Mouse (Mus musculus) myocyte (in vitro differentiated cells): ENCODE measurements around the gene Zfp831. TPM values are rescaled to one million over a fixed set of nuclear protein-coding genes. Genes with fewer than 3 reads are reported as not detected.

ENCODE experiments used
- H3K27me3 ChIP-seq: one replicate; pipeline ENCODE4 v1.6.1; 2011; ENCODE audit not compliant: control insufficient read depth, insufficient read depth, insufficient read length
- H3K36me3 ChIP-seq: one replicate; pipeline ENCODE4 v1.6.1; 2011; ENCODE audit not compliant: control insufficient read depth, insufficient read depth
- H3K4me2 ChIP-seq: one replicate; pipeline ENCODE4 v1.6.1; 2011; ENCODE audit warnings: low read depth, control low read depth
- H3K4me3 ChIP-seq: one replicate; pipeline ENCODE4 v1.5.1; 2011; ENCODE audit warnings: mild to moderate bottlenecking, control low read depth, moderate library complexity
- H3K79me2 ChIP-seq: one replicate; pipeline ENCODE4 v1.6.1; 2011; ENCODE audit not compliant: control insufficient read depth, insufficient read depth
- H3ac ChIP-seq: one replicate; pipeline ENCODE4 v1.6.1; 2011; ENCODE audit not compliant: control insufficient read depth, insufficient read length
- CEBPB ChIP-seq: IDR thresholded peaks from 2 replicates; pipeline ENCODE4 v1.6.1; 2011; ENCODE audit warnings: mild to moderate bottlenecking, moderate library complexity; ENCODE audit not compliant: poor library complexity, insufficient read depth, severe bottlenecking
- E2F4 ChIP-seq: IDR thresholded peaks from one replicate; pipeline ENCODE4 v1.6.1; 2011; ENCODE audit warnings: mild to moderate bottlenecking, control low read depth, moderate library complexity; ENCODE audit not compliant: insufficient read depth
- MAX ChIP-seq: IDR thresholded peaks from one replicate; pipeline ENCODE4 v1.6.1; 2011; ENCODE audit warnings: low read depth, mild to moderate bottlenecking, control low read depth
- MYOD1 ChIP-seq, 3 experiments: IDR thresholded peaks; one replicate each; pipeline ENCODE4 v1.6.1; 2011; ENCODE audit warnings: control low read depth in 2 of 3, low read depth in 2 of 3, mild to moderate bottlenecking in 2 of 3, moderate library complexity in 1 of 3; ENCODE audit not compliant: insufficient read length in 2 of 3, control insufficient read depth in 1 of 3
- MYOG ChIP-seq, 3 experiments: IDR thresholded peaks; one replicate each; pipeline ENCODE4 v1.6.1; 2011; ENCODE audit warnings: control low read depth in 2 of 3, low read depth in 2 of 3, mild to moderate bottlenecking in 2 of 3; ENCODE audit not compliant: insufficient read length in 2 of 3, control insufficient read depth in 1 of 3, insufficient read depth in 1 of 3
- POLR2A ChIP-seq: IDR thresholded peaks from one replicate; pipeline ENCODE4 v1.6.1; 2011; ENCODE audit warnings: low read depth, mild to moderate bottlenecking, control low read depth, moderate library complexity; ENCODE audit not compliant: insufficient read length
- POLR2AphosphoS2 ChIP-seq: IDR thresholded peaks from one replicate; pipeline ENCODE4 v1.6.1; 2011; ENCODE audit warnings: low read depth, control low read depth; ENCODE audit not compliant: insufficient read length
- REST ChIP-seq: IDR thresholded peaks from one replicate; pipeline ENCODE4 v1.6.1; 2011; ENCODE audit warnings: mild to moderate bottlenecking, control low read depth, moderate library complexity; ENCODE audit not compliant: insufficient read depth, insufficient read length
- SRF ChIP-seq: IDR thresholded peaks from one replicate; pipeline ENCODE4 v1.6.1; 2011; ENCODE audit warnings: low read depth; ENCODE audit not compliant: control insufficient read depth, insufficient read length
- TCF12 ChIP-seq: IDR thresholded peaks from one replicate; pipeline ENCODE4 v1.6.1; 2011; ENCODE audit warnings: mild to moderate bottlenecking, control low read depth; ENCODE audit not compliant: poor library complexity, insufficient read depth, severe bottlenecking
- TCF3 ChIP-seq: IDR thresholded peaks from one replicate; pipeline ENCODE4 v1.6.1; 2011; ENCODE audit warnings: low read depth, control low read depth; ENCODE audit not compliant: insufficient read length
- USF1 ChIP-seq: IDR thresholded peaks from one replicate; pipeline ENCODE4 v1.6.1; 2011; ENCODE audit warnings: low read depth, mild to moderate bottlenecking, control low read depth, moderate library complexity
- polyA plus RNA-seq: library from polyadenylated mRNA; unstranded; fragments of >200 nt; fragmentation: generic; extraction: Trizol; gene quantifications from one replicate; pipeline ENCODE4 v1.2.1, GENCODE M21; 2012; ENCODE audit warnings: missing spikeins

The Zfp831 gene
- polyA plus RNA-seq, 1 experiment, result not detected

- no peaks in the 10 kb centered on the region for H3K79me2 ChIP-seq
- TF ChIP-seq REST (no peak), MAX (no peak), MYOD1 (IDR thresholded peaks at IDR 0.05; ENCODE audit: control insufficient read depth in 1 of 3, insufficient read length in 2 of 3, low read depth in 2 of 3) (no peak), USF1 (no peak), MYOG (IDR thresholded peaks at IDR 0.05; ENCODE audit: control insufficient read depth in 1 of 3, insufficient read depth in 1 of 3, insufficient read length in 2 of 3, low read depth in 2 of 3) (no peak), E2F4 (no peak), TCF12 (no peak), POLR2A (no peak), SRF (no peak), POLR2AphosphoS2 (no peak), CEBPB (no peak), TCF3 (no peak)
- no peak overlapping the region for H3K4me2 ChIP-seq
- H3K4me3 ChIP-seq, result no peak overlapping the region
- H3K36me3 ChIP-seq, result no peaks in the 10 kb centered on the region
- H3ac ChIP-seq, result no peak overlapping the region
- H3K27me3 ChIP-seq, result no peaks in the 10 kb centered on the region
Measured at GRCm38 (mm10) chr2:174753197-174753596, 109.9 kb downstream of the Zfp831 start.

GRCm38 (mm10) chr2:174754231-174754630, 110.9 kb downstream of the Zfp831 start:
- Histone ChIP-seq H3K27me3 (no peaks in the 10 kb centered on the region), H3K36me3 (no peaks in the 10 kb centered on the region), H3K4me2 (no peak overlapping the region), H3K79me2 (no peaks in the 10 kb centered on the region), H3ac (no peak overlapping the region), H3K4me3 (no peak overlapping the region)
- TF ChIP-seq REST, result no peak
- no peak for TF ChIP-seq CEBPB
- no peak for TF ChIP-seq MAX
- no peak for TF ChIP-seq POLR2A
- TF ChIP-seq MYOD1 (IDR thresholded peaks at IDR 0.05; ENCODE audit: control insufficient read depth in 1 of 3, insufficient read length in 2 of 3, low read depth in 2 of 3), result no peak
- TF ChIP-seq TCF3, result no peak
- no peak for TF ChIP-seq SRF
- no peak for TF ChIP-seq USF1
- no peak for TF ChIP-seq TCF12
- no peak for TF ChIP-seq E2F4
- TF ChIP-seq MYOG (IDR thresholded peaks at IDR 0.05; ENCODE audit: control insufficient read depth in 1 of 3, insufficient read depth in 1 of 3, insufficient read length in 2 of 3, low read depth in 2 of 3), result no peak
- no peak for TF ChIP-seq POLR2AphosphoS2

GRCm38 (mm10) chr2:174759189-174759588, 115.9 kb downstream of the Zfp831 start:
- TF ChIP-seq MAX (no peak), REST (no peak), E2F4 (no peak), USF1 (no peak), CEBPB (no peak), POLR2A (no peak), MYOG (IDR thresholded peaks at IDR 0.05; ENCODE audit: control insufficient read depth in 1 of 3, insufficient read depth in 1 of 3, insufficient read length in 2 of 3, low read depth in 2 of 3) (no peak), MYOD1 (IDR thresholded peaks at IDR 0.05; ENCODE audit: control insufficient read depth in 1 of 3, insufficient read length in 2 of 3, low read depth in 2 of 3) (no peak)

More at GRCm38 (mm10) chr2:174759189-174759588, 115.9 kb downstream of the Zfp831 start:
- Histone ChIP-seq H3K36me3 (no peaks in the 10 kb centered on the region), H3K4me2 (no peak overlapping the region), H3K27me3 (no peaks in the 10 kb centered on the region), H3K79me2 (no peaks in the 10 kb centered on the region), H3K4me3 (no peak overlapping the region), H3ac (no peak overlapping the region)

Other genes starting within 250 kb of the Zfp831 start
- 47.9 TPM for gene Nelfcd, start 227.7 kb upstream of the Zfp831 start, polyA plus RNA-seq
- gene Ctsz, start 204.5 kb upstream of the Zfp831 start, polyA plus RNA-seq, result 244 TPM
- gene Tubb1, start 192.8 kb upstream of the Zfp831 start, polyA plus RNA-seq, result not detected
- gene Atp5e, start 179.4 kb upstream of the Zfp831 start, polyA plus RNA-seq, result 1,160 TPM
- gene Prelid3b, start 170.5 kb upstream of the Zfp831 start, polyA plus RNA-seq, result 81.4 TPM
- not detected for gene Edn3, start 117.1 kb downstream of the Zfp831 start, polyA plus RNA-seq